Mouse (Mus musculus) fibroblast of lung, adult 2 months (primary cell): ENCODE measurements around the gene Timm8a2.
A peak's percentile ranks its signal among the peaks of the same experiment; 100 is the strongest.
"Not testable (repeated sequence)": the region's sequence is repeated elsewhere in the genome, so short reads cannot be mapped to it uniquely, and the experiment has no call there.

ENCODE experiments used
- DNase-seq: peaks from one replicate; pipeline ENCODE4 v3.0.0-alpha.2; 2011; ENCODE audit warnings: low read depth

Timm8a2 gene

GRCm38 (mm10) chr14:122060642-122061041 lies 26.2 kb downstream of the Timm8a2 start:
- DNase-seq = peak; percentile 51

- peak; percentile 37 for DNase-seq
These were observed 26.9 kb downstream of the Timm8a2 start for GRCm38 (mm10) chr14:122061376-122061775.

GRCm38 (mm10) chr14:122062411-122063090 lies 28.1 kb downstream of the Timm8a2 start:
- DNase-seq = no peak

GRCm38 (mm10) chr14:122063599-122063998 lies 29.1 kb downstream of the Timm8a2 start:
- no peak for DNase-seq

- no peak for DNase-seq
These were observed 30.0 kb downstream of the Timm8a2 start for GRCm38 (mm10) chr14:122064519-122064918.

GRCm38 (mm10) chr14:122066243-122066642 lies 31.8 kb downstream of the Timm8a2 start:
- DNase-seq = no peak

- not testable (repeated sequence) for DNase-seq
These were observed 33.6 kb downstream of the Timm8a2 start for GRCm38 (mm10) chr14:122068036-122068435.

GRCm38 (mm10) chr14:122068801-122069695 lies 34.6 kb downstream of the Timm8a2 start:
- DNase-seq = no peak

GRCm38 (mm10) chr14:122069948-122070347 lies 35.5 kb downstream of the Timm8a2 start:
- no peak for DNase-seq

- DNase-seq = no peak
These were observed 38.9 kb downstream of the Timm8a2 start for GRCm38 (mm10) chr14:122073422-122073821.

GRCm38 (mm10) chr14:122074360-122074759 lies 39.9 kb downstream of the Timm8a2 start:
- DNase-seq = no peak

- DNase-seq = no peak
These were observed 41.2 kb downstream of the Timm8a2 start for GRCm38 (mm10) chr14:122075485-122076200.

- no peak for DNase-seq
These were observed 42.5 kb downstream of the Timm8a2 start for GRCm38 (mm10) chr14:122077017-122077416.

GRCm38 (mm10) chr14:122079428-122079827 lies 45.0 kb downstream of the Timm8a2 start:
- no peak for DNase-seq

- DNase-seq = no peak
These were observed 45.4 kb downstream of the Timm8a2 start for GRCm38 (mm10) chr14:122079921-122080320.

- no peak for DNase-seq
These were observed 46.8 kb downstream of the Timm8a2 start for GRCm38 (mm10) chr14:122081308-122081707.

- DNase-seq = no peak
These were observed 49.0 kb downstream of the Timm8a2 start for GRCm38 (mm10) chr14:122083499-122083898.

- DNase-seq = no peak
These were observed 53.5 kb downstream of the Timm8a2 start for GRCm38 (mm10) chr14:122087956-122088355.
